Mouse (Mus musculus) lung, postnatal 0 days (tissue): Measurements from ENCODE around the gene Rras2. TPM values are rescaled to one million over a fixed set of nuclear protein-coding genes. Genes with fewer than 3 reads are reported as not detected.
A peak's percentile ranks its signal among the peaks of the same experiment; 100 is the strongest.

Source experiments
- ATAC-seq: fragments of 200-750 bp; cut with Nextera tagmentation; 2 replicates; pipeline ENCODE4 v1.8.0; 2017; ENCODE audit warnings: moderate library complexity
- DNase-seq: peaks from one replicate; pipeline ENCODE4 v3.0.0-alpha.2; 2016; ENCODE audit warnings: low spot score
- H3K27ac ChIP-seq: fragments of 300-500 bp; sonication (generic); 2 replicates; pipeline ENCODE4 v1.5.1; 2014; ENCODE audit warnings: antibody characterized with exemption, mild to moderate bottlenecking, low read length, mixed read lengths
- H3K27me3 ChIP-seq: fragments of 300-500 bp; sonication (generic); replicated peaks from 2 replicates; pipeline ENCODE4 v1.6.1; 2014; ENCODE audit warnings: low read length, mixed read lengths; ENCODE audit not compliant: insufficient read depth
- H3K36me3 ChIP-seq: fragments of 300-500 bp; sonication (generic); 2 replicates; pipeline ENCODE4 v1.6.1; 2014; ENCODE audit warnings: low read length, mixed read lengths; ENCODE audit not compliant: insufficient read depth
- H3K4me1 ChIP-seq: fragments of 300-500 bp; sonication (generic); 2 replicates; pipeline ENCODE4 v1.6.1; 2014; ENCODE audit warnings: antibody characterized with exemption, low read depth, low read length, mixed read lengths; ENCODE audit not compliant: insufficient read depth
- H3K4me2 ChIP-seq: fragments of 300-500 bp; sonication (generic); replicated peaks from 2 replicates; pipeline ENCODE4 v1.6.1; 2014; ENCODE audit warnings: low read depth, mild to moderate bottlenecking, low read length, moderate library complexity, mixed read lengths
- H3K4me3 ChIP-seq: fragments of 300-500 bp; sonication (generic); 2 replicates; pipeline ENCODE4 v1.5.1; 2014; ENCODE audit warnings: low read depth, low read length
- H3K9ac ChIP-seq: fragments of 300-500 bp; sonication (generic); replicated peaks from 2 replicates; pipeline ENCODE4 v1.6.1; 2014; ENCODE audit warnings: low read depth, mild to moderate bottlenecking
- H3K9me3 ChIP-seq: fragments of 300-500 bp; sonication (generic); 2 replicates; pipeline ENCODE4 v1.6.1; 2016; ENCODE audit warnings: low read length, mixed read lengths
- CTCF ChIP-seq: IDR thresholded peaks from 2 replicates; pipeline ENCODE4 v1.5.1; 2016; ENCODE audit warnings: antibody characterized with exemption, mild to moderate bottlenecking
- EP300 ChIP-seq: IDR thresholded peaks from 2 replicates; pipeline ENCODE4 v1.6.1; 2016; ENCODE audit warnings: antibody characterized with exemption, mild to moderate bottlenecking, control low read depth
- WGBS: fragments of 180-500 bp; shearing (Covaris S2); extraction: QIAGEN DNeasy Blood & Tissue Kit; methylation state at CpG from one replicate; pipeline ENCODE4 v1.1.7; 2014; 5-methylcytosine and 5-hydroxymethylcytosine counted together
- polyA plus RNA-seq: library from polyadenylated mRNA; unstranded; fragments of >200 nt; fragmentation: Nextera tagmentation; extraction: Ambion mirVana; gene quantifications from 2 replicates; pipeline ENCODE4 v1.2.1, GENCODE M21; 2015

The Rras2 gene
- polyA plus RNA-seq, 1 experiment from 2014 or later = 83.6 TPM

DNA sequence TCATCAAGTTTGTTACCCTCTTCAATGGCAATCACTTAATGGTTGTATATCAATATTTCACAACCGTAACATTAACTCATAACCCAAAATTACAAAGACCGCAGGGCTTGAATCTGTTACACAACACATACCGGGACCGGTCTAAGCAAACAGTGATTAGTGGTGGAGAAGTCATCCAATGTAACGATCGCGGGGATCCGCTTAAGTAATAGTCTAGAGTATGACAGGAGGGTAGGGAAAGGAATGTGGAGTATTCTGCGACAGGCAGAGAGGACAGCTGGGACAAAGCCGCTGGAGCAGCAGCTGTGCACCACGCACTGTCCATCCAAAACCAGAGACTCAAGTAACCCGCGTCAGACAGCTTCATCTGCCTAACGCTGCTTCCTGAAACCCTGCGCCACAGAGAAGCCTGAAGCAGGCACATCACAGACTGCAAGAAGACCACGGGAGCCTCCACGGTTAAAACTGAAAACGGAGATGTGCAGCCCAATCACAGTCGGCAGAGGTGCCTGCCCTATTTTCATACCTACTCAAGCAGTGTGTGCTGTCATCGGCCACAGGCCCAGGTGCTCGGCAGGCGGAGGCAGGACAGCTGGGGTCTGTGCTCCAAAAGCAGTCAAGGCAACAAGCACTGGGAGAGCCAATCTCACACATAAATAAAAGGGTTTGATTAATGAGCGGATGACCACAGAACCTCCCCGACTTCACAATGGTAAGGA is 13.8 kb downstream of the Rras2 start:
- Histone ChIP-seq H3K27me3 (no peaks in the 10 kb centered on the region), H3K27ac (no peak overlapping the region), H3K9ac (no peak overlapping the region), H3K36me3 (no peaks in the 10 kb centered on the region), H3K4me1 (no peaks in the 10 kb centered on the region), H3K4me3 (no peak overlapping the region), H3K9me3 (no peaks in the 10 kb centered on the region), H3K4me2 (0 out of 2 replicates have a peak overlapping the region, but pooled peaks have one; percentile 2)
- ATAC-seq = peak; percentile 83
- WGBS = 52% methylated on average over 24 of the region's 24 CpGs
- peak; percentile 80 for DNase-seq
- no peak for TF ChIP-seq CTCF
- TF ChIP-seq EP300 = no peak

DNA sequence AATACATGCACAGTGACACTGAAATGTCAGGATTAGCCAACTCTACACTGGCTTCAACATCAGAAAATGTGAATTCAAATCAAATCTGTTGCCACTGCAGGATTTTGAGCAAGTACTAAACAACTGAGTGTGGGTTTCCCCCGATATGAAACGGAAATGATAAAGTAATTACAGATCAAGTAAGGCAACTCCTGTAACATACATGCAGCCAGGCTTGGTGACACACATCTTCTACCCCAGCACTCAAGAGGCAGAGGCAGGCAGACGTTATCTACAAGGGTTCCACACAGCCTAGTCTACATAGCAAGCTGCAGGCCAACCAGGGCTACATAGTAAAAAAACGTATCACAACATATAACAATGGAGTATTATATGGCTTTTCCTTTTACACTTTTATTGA is 14.4 kb downstream of the Rras2 start:
- no peak overlapping the region for H3K4me2 ChIP-seq
- no peaks in the 10 kb centered on the region for H3K9me3 ChIP-seq
- no peaks in the 10 kb centered on the region for H3K27me3 ChIP-seq
- ATAC-seq = peak; percentile 11; the same call in 1 of the 2 replicates
- H3K9ac ChIP-seq = no peak overlapping the region
- 89% methylated on average over 4 of the region's 4 CpGs for WGBS
- TF ChIP-seq CTCF (no peak), EP300 (no peak)
- H3K27ac ChIP-seq = no peak overlapping the region
- no peak for DNase-seq
- H3K36me3 ChIP-seq = no peaks in the 10 kb centered on the region
- no peaks in the 10 kb centered on the region for H3K4me1 ChIP-seq
- no peak overlapping the region for H3K4me3 ChIP-seq

- H3K27me3 ChIP-seq = no peaks in the 10 kb centered on the region
- H3K4me3 ChIP-seq = no peak overlapping the region
- DNase-seq (no peak), ATAC-seq (no peak)
- no peak overlapping the region for H3K27ac ChIP-seq
- no peaks in the 10 kb centered on the region for H3K4me1 ChIP-seq
- no peaks in the 10 kb centered on the region for H3K36me3 ChIP-seq
- whole genome bisulfite sequencing = 58% methylated on average over 4 of the region's 4 CpGs
- H3K4me2 ChIP-seq = no peak overlapping the region
- no peak overlapping the region for H3K9ac ChIP-seq
- TF ChIP-seq EP300 (no peak), CTCF (no peak)
- no peaks in the 10 kb centered on the region for H3K9me3 ChIP-seq
These were observed 15.0 kb downstream of the Rras2 start for GRCm38 (mm10) chr7:114102609-114103008.

DNA sequence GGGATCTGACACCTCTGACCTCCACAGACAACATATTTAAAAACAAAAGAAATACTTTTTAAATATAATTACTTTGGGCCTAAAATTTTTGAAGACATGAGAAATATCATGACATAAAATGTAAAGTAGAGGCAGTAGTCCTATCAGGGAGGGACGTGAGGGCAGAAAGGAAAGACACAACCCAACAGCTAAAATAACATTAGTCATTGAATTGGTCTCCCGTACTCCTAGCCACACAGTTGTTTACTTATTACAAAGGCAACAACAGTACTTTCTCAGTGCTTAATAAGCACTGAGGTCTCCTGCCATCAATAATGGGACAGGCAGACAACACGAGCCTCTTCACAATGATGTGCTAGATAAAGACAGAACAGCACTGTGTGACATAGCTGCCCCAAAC is 16.2 kb downstream of the Rras2 start:
- no peak overlapping the region for H3K4me3 ChIP-seq
- TF ChIP-seq CTCF (no peak), EP300 (no peak)
- no peak overlapping the region for H3K9ac ChIP-seq
- no peak for ATAC-seq
- H3K27me3 ChIP-seq = no peaks in the 10 kb centered on the region
- no peak overlapping the region for H3K27ac ChIP-seq
- WGBS = 45% methylated on average over 3 of the region's 3 CpGs
- no peaks in the 10 kb centered on the region for H3K9me3 ChIP-seq
- H3K4me1 ChIP-seq = no peaks in the 10 kb centered on the region
- no peak for DNase-seq
- H3K4me2 ChIP-seq = no peak overlapping the region
- H3K36me3 ChIP-seq = no peaks in the 10 kb centered on the region

- no peaks in the 10 kb centered on the region for H3K36me3 ChIP-seq
- TF ChIP-seq EP300 (no peak), CTCF (no peak)
- no peak for ATAC-seq
- no peak for DNase-seq
- no peak overlapping the region for H3K9ac ChIP-seq
- H3K4me1 ChIP-seq = no peaks in the 10 kb centered on the region; the same call in 1 of the 2 replicates
- no peak overlapping the region for H3K4me2 ChIP-seq
- no peaks in the 10 kb centered on the region for H3K27me3 ChIP-seq
- no peaks in the 10 kb centered on the region for H3K9me3 ChIP-seq
- H3K27ac ChIP-seq = no peak overlapping the region
- 84% methylated on average over 8 of the region's 8 CpGs for WGBS
- H3K4me3 ChIP-seq = no peak overlapping the region
These were observed 23.9 kb downstream of the Rras2 start for GRCm38 (mm10) chr7:114093548-114094174.

GRCm38 (mm10) chr7:114090892-114091545 is 26.6 kb downstream of the Rras2 start:
- Histone ChIP-seq H3K36me3 (no peaks in the 10 kb centered on the region), H3K27ac (no peak overlapping the region), H3K9me3 (no peaks in the 10 kb centered on the region), H3K27me3 (no peaks in the 10 kb centered on the region), H3K4me1 (peaks cover 7% of the 10 kb centered on the region; the same call in 1 of the 2 replicates), H3K9ac (no peak overlapping the region), H3K4me3 (no peak overlapping the region), H3K4me2 (no peak overlapping the region)
- DNase-seq (no peak), ATAC-seq (no peak)
- 61% methylated on average over 10 of the region's 10 CpGs for WGBS
- no peak for TF ChIP-seq CTCF
